Mouse (Mus musculus) lung, embryonic 15.5 days (tissue): Measurements from ENCODE around the gene Nfkbie. TPM values are rescaled to one million over a fixed set of nuclear protein-coding genes. Genes with fewer than 3 reads are reported as not detected.

Experiments
- ATAC-seq: fragments of 200-750 bp; cut with Nextera tagmentation; 2 replicates; pipeline ENCODE4 v1.8.0; 2017; ENCODE audit warnings: moderate number of reproducible peaks, borderline replicate concordance; ENCODE audit not compliant: low FRiP score, low TSS enrichment; ENCODE audit errors: extremely low read depth
- H3K27ac ChIP-seq: fragments of 300-500 bp; sonication (generic); 2 replicates; pipeline ENCODE4 v1.5.1; 2015; ENCODE audit warnings: moderate library complexity, mild to moderate bottlenecking, inconsistent platforms
- H3K27me3 ChIP-seq: fragments of 300-500 bp; sonication (generic); 2 replicates; pipeline ENCODE4 v1.6.1; 2015; ENCODE audit warnings: inconsistent platforms
- H3K36me3 ChIP-seq: fragments of 300-500 bp; sonication (generic); 2 replicates; pipeline ENCODE4 v1.6.1; 2015; ENCODE audit warnings: inconsistent platforms
- H3K4me1 ChIP-seq: fragments of 300-500 bp; sonication (generic); 2 replicates; pipeline ENCODE4 v1.6.1; 2015; ENCODE audit warnings: inconsistent platforms
- H3K4me2 ChIP-seq: fragments of 300-500 bp; sonication (generic); 2 replicates; pipeline ENCODE4 v1.6.1; 2015; ENCODE audit warnings: inconsistent platforms, mild to moderate bottlenecking, moderate library complexity
- H3K4me3 ChIP-seq: fragments of 300-500 bp; sonication (generic); 2 replicates; pipeline ENCODE4 v1.5.1; 2015; ENCODE audit warnings: mild to moderate bottlenecking, inconsistent platforms
- H3K9ac ChIP-seq: fragments of 300-500 bp; sonication (generic); 2 replicates; pipeline ENCODE4 v1.6.1; 2015; ENCODE audit warnings: inconsistent platforms
- H3K9me3 ChIP-seq: fragments of 300-500 bp; sonication (generic); 2 replicates; pipeline ENCODE4 v1.6.1; 2016; ENCODE audit warnings: inconsistent platforms
- WGBS: fragments of 180-500 bp; shearing (Covaris S2); methylation state at CpG from one replicate; pipeline ENCODE4 v1.1.7; 2015; 5-methylcytosine and 5-hydroxymethylcytosine counted together
- polyA plus RNA-seq: library from polyadenylated mRNA; unstranded; fragments of >200 nt; fragmentation: Nextera tagmentation; extraction: Ambion mirVana; gene quantifications from 2 replicates; pipeline ENCODE4 v1.2.1, GENCODE M21; 2015

Gene Nfkbie
- polyA plus RNA-seq, 1 experiment from 2014 or later, result 5.0 TPM

DNA sequence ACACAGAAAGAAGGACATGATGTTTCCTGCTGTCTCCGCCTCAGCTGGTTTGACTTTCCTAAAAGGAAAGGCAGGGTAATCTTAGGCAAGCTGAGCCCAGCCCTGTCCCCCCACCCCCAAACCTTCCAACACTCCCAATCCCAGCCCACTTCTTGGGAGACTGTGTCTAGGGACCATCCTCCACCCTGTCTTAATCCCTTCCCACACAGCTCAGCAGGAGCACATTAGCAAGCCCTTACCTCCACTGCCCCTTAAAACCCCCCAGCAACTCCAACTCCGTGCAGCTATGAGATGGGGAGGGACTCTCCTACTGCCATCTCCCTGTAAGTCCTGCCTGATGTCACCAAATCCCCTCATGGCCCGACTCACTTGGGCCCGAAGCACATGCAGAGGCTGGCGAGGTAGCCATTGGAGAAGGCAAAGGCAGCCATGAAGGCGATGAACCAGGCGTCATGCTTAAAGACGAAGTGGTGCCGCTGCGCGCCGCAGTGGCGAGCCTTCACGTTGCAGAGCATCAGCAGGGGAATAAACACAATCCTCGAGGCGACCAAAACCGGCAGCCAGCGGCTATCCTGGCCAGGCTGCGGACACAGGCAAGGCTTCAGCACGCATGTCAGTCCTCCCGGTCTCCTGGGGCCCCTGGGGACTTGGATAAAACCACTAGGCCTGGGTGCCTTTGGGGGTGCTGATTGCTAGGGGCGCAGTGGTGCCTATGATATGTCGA lies 30.4 kb downstream of the Nfkbie start:
- Histone ChIP-seq H3K36me3 (peaks cover 20% of the 10 kb centered on the region; the same call in 1 of the 2 replicates), H3K9ac (no peak overlapping the region), H3K4me2 (no peak overlapping the region), H3K4me3 (no peak overlapping the region), H3K27ac (peak overlapping the region; percentile 84), H3K9me3 (no peaks in the 10 kb centered on the region), H3K4me1 (peaks cover 38% of the 10 kb centered on the region), H3K27me3 (no peaks in the 10 kb centered on the region)
- no peak for ATAC-seq
- 67% methylated on average over 23 of the region's 23 CpGs for WGBS

DNA sequence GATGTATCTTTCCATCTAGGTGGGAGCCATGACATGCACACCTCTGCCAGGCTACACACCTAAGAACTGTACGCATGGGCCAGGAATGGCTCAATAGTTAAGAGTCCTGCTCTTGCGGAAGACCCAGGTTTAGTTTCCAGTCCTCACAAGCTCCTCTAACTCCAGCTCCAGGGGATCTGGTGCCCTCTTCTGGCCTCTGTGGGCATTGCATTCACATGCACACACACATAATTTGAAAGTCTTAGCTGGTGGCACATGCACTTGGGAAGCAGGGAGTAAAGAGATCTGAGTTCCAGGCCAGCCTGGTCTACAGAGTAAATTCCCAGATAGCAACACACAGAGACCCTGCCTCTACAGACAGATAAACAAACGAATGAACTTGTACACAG lies 30.9 kb downstream of the Nfkbie start:
- Histone ChIP-seq H3K4me3 (no peak overlapping the region), H3K27me3 (no peaks in the 10 kb centered on the region), H3K9ac (no peak overlapping the region), H3K4me2 (no peak overlapping the region), H3K4me1 (peaks cover 37% of the 10 kb centered on the region), H3K9me3 (no peaks in the 10 kb centered on the region), H3K27ac (no peak overlapping the region), H3K36me3 (peaks cover 20% of the 10 kb centered on the region; the same call in 1 of the 2 replicates)
- ATAC-seq, result no peak
- 99% methylated on average over 3 of the region's 3 CpGs for WGBS

DNA sequence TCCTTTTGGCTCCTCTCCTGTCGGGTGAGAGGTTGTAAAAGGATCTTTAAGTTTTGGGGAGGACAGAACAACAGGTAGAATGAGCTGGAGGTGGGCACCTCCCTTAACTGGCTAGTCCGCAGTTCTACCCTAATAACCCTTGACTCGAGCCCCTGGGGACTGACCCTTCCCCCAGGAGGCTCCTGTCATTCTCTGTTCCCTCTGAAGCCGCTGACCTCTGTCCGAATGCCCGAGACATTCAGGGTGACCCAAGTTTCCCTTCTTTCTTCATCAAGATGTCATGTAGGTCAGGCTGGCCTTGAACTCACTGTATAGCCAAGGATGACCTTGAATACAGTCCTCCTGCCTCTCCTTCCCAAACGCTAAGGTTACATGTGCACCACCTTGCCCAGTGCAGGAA lies 32.9 kb downstream of the Nfkbie start:
- H3K27me3 ChIP-seq, result no peaks in the 10 kb centered on the region
- H3K9ac ChIP-seq, result no peak overlapping the region
- no peak overlapping the region for H3K4me3 ChIP-seq
- H3K4me1 ChIP-seq, result peaks cover 52% of the 10 kb centered on the region
- H3K9me3 ChIP-seq, result no peaks in the 10 kb centered on the region
- H3K36me3 ChIP-seq, result peaks cover 20% of the 10 kb centered on the region; the same call in 1 of the 2 replicates
- 90% methylated on average over 7 of the region's 7 CpGs for WGBS
- no peak overlapping the region for H3K4me2 ChIP-seq
- no peak overlapping the region for H3K27ac ChIP-seq
- no peak for ATAC-seq

GRCm38 (mm10) chr17:45589236-45589635 lies 33.7 kb downstream of the Nfkbie start:
- Histone ChIP-seq H3K9me3 (no peaks in the 10 kb centered on the region), H3K4me3 (no peak overlapping the region), H3K4me2 (no peak overlapping the region), H3K9ac (no peak overlapping the region), H3K27ac (no peak overlapping the region), H3K36me3 (peaks cover 20% of the 10 kb centered on the region; the same call in 1 of the 2 replicates), H3K27me3 (no peaks in the 10 kb centered on the region), H3K4me1 (peaks cover 56% of the 10 kb centered on the region)
- ATAC-seq, result no peak
- 100% methylated on average over 7 of the region's 7 CpGs for WGBS

- 83% methylated on average over 8 of the region's 8 CpGs for WGBS
- Histone ChIP-seq H3K27ac (no peak overlapping the region), H3K36me3 (peaks cover 20% of the 10 kb centered on the region; the same call in 1 of the 2 replicates)
These were observed 34.3 kb downstream of the Nfkbie start for GRCm38 (mm10) chr17:45589844-45590243.

DNA sequence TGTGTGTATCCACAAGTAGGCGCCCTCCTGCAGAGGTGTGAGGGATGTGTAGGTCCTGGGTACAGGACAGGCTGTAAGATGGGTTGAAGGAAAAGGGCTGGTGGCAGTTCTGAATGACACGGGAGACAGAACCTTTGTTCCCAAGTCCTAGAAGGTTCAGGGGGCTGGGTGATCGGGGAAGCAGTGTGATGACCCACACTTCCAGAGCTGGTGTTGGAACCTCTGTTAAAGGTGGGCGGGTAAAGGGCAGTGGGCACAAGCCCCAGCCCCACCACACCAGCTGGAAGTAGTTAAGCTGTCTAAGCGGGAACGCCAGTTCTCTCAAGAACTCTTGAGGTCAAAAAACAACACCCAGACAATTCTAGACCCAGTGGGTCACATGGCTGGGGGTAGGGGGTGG lies 34.9 kb downstream of the Nfkbie start:
- Histone ChIP-seq H3K4me1 (peaks cover 55% of the 10 kb centered on the region), H3K9me3 (no peaks in the 10 kb centered on the region), H3K27ac (no peak overlapping the region), H3K4me3 (no peak overlapping the region), H3K27me3 (no peaks in the 10 kb centered on the region), H3K4me2 (no peak overlapping the region), H3K36me3 (peaks cover 20% of the 10 kb centered on the region; the same call in 1 of the 2 replicates), H3K9ac (no peak overlapping the region)
- 58% methylated on average over 6 of the region's 6 CpGs for WGBS
- no peak for ATAC-seq

More at GRCm38 (mm10) chr17:45589844-45590243, 34.3 kb downstream of the Nfkbie start:
- no peak overlapping the region for H3K9ac ChIP-seq
- H3K9me3 ChIP-seq, result no peaks in the 10 kb centered on the region
- no peak overlapping the region for H3K4me3 ChIP-seq
- H3K27me3 ChIP-seq, result no peaks in the 10 kb centered on the region
- H3K4me2 ChIP-seq, result no peak overlapping the region
- ATAC-seq, result no peak
- H3K4me1 ChIP-seq, result peaks cover 56% of the 10 kb centered on the region

GRCm38 (mm10) chr17:45591701-45592605 lies 36.5 kb downstream of the Nfkbie start:
- Histone ChIP-seq H3K4me1 (peaks cover 63% of the 10 kb centered on the region), H3K9ac (no peak overlapping the region), H3K9me3 (no peaks in the 10 kb centered on the region), H3K36me3 (peaks cover 14% of the 10 kb centered on the region; the same call in 1 of the 2 replicates), H3K4me2 (peak overlapping the region; percentile 99), H3K27me3 (no peaks in the 10 kb centered on the region; the same call in 1 of the 2 replicates), H3K4me3 (no peak overlapping the region), H3K27ac (peak overlapping the region; percentile 67)
- no peak for ATAC-seq
- WGBS, result 44% methylated on average over 16 of the region's 16 CpGs

DNA sequence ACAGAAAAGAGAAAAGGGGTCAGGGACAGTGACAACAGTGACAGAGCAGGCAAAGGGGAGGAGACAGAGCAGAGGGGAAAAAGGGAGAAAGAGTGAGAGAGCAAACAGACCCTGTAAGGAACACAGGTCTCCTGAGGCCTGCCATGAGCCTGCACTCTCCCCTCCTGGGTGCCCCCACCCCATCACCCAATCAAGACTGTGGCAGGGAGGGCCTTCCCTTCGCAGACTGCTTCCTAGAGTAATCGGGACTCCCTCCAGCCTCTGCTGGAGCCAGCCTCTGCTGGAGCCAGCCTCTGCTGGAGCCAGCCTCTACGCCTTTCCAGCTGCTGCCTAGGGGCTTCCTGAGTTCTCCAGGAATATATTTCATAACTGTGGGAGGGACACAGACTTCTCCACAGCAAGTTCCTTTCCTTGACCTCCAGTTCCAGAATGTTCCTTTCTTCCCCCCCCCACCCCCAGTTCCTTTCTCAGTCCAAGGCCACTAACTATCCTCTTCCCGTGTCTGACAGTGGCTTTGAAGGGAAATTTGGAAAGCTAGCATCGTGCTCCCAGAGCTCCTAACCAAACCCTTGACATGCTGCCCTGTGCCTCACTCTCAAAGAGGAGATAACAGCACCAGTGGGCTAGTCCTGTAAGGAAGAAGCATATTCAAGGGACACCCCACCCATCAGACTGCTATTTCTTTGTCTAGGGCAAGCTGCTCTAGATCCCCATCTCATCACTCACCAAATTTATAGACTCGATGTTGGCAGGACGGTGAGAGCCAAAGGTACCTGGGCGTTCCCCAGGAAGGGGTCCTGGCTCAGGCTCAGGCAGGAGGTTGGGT lies 37.3 kb downstream of the Nfkbie start:
- Histone ChIP-seq H3K4me1 (peaks cover 66% of the 10 kb centered on the region), H3K9ac (0 out of 2 replicates have a peak overlapping the region, but pooled peaks have one; percentile 4), H3K36me3 (peaks cover 11% of the 10 kb centered on the region; the same call in 1 of the 2 replicates), H3K4me2 (peak overlapping the region; percentile 99), H3K27ac (peak overlapping the region; percentile 67), H3K4me3 (no peak overlapping the region), H3K9me3 (no peaks in the 10 kb centered on the region), H3K27me3 (no peaks in the 10 kb centered on the region; the same call in 1 of the 2 replicates)
- 37% methylated on average over 8 of the region's 8 CpGs for WGBS
- ATAC-seq, result 0 out of 2 replicates have a peak, but pooled peaks have one; percentile 16

- 31% methylated on average over 8 of the region's 8 CpGs for WGBS
- peak overlapping the region; percentile 10; the same call in 1 of the 2 replicates for H3K4me3 ChIP-seq
- H3K4me2 ChIP-seq, result peak overlapping the region; percentile 99
- H3K36me3 ChIP-seq, result peaks cover 9% of the 10 kb centered on the region; the same call in 1 of the 2 replicates
- no peaks in the 10 kb centered on the region; the same call in 1 of the 2 replicates for H3K27me3 ChIP-seq
- H3K27ac ChIP-seq, result no peak overlapping the region
- no peaks in the 10 kb centered on the region for H3K9me3 ChIP-seq
- ATAC-seq, result no peak
- H3K4me1 ChIP-seq, result peaks cover 71% of the 10 kb centered on the region
- 0 out of 2 replicates have a peak overlapping the region, but pooled peaks have one; percentile 1 for H3K9ac ChIP-seq
These were observed 38.0 kb downstream of the Nfkbie start for GRCm38 (mm10) chr17:45593479-45593878.

DNA sequence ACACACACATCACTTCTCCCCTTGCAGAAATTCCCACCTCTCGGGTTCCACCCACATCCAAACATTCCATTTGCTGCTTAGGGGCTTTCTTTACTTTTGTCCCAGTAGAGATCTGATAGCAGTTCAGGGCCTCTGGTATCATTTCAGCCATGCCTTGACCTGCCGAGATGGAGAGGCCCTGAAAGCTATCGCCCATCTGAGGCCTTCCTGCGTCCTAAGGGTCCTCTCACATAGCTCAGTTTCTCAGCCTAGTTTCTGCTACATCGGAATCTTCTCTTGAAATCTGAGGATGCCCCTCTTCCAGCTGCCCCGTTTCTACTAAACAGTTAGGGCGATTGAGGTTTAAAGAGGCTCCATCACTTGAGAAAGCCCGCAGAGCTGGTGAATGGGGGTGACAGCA lies 38.7 kb downstream of the Nfkbie start:
- Histone ChIP-seq H3K27ac (no peak overlapping the region), H3K4me3 (peak overlapping the region; percentile 62), H3K27me3 (no peaks in the 10 kb centered on the region; the same call in 1 of the 2 replicates), H3K4me1 (peaks cover 78% of the 10 kb centered on the region), H3K4me2 (peak overlapping the region; percentile 99), H3K9ac (peak overlapping the region; percentile 65; the same call in 1 of the 2 replicates), H3K36me3 (0 out of 2 replicates have a peak, but pooled peaks cover 2% of the 10 kb centered on the region), H3K9me3 (no peaks in the 10 kb centered on the region)
- ATAC-seq, result no peak
- WGBS, result 38% methylated on average over 8 of the region's 8 CpGs
